Mouse (Mus musculus) cerebellum, adult 2 months (tissue): ENCODE results near the gene Tac2. TPM values are rescaled to one million over a fixed set of nuclear protein-coding genes. Genes with fewer than 3 reads are reported as not detected.

ENCODE experiments used
- DNase-seq, 2 experiments: peaks; one replicate each; pipeline ENCODE4 v3.0.0; 2021
- H3K27ac ChIP-seq: fragments of 200-500 bp; 2 replicates; pipeline ENCODE4 v1.5.1; 2012; ENCODE audit warnings: low read length, control low read depth, inconsistent platforms; ENCODE audit not compliant: insufficient read depth
- H3K27me3 ChIP-seq: fragments of 200-500 bp; 2 replicates; pipeline ENCODE4 v1.6.1; 2012; ENCODE audit warnings: inconsistent platforms, mild to moderate bottlenecking, low read length, moderate library complexity; ENCODE audit not compliant: control insufficient read depth, insufficient read depth
- H3K4me1 ChIP-seq: fragments of 200-500 bp; 2 replicates; pipeline ENCODE4 v1.6.1; 2011; ENCODE audit warnings: low read length; ENCODE audit not compliant: control insufficient read depth, insufficient read depth
- H3K4me3 ChIP-seq: fragments of 200-500 bp; replicated peaks from 2 replicates; pipeline ENCODE3; 2011; ENCODE audit warnings: mild to moderate bottlenecking, low read depth, low read length, control low read depth; ENCODE audit not compliant: insufficient read depth
- CTCF ChIP-seq: fragments of 200-500 bp; IDR thresholded peaks from 2 replicates; pipeline ENCODE4 v1.5.1; 2011; ENCODE audit warnings: low read depth, mild to moderate bottlenecking, control low read depth, low read length, moderate library complexity, borderline replicate concordance; ENCODE audit not compliant: insufficient read depth
- POLR2A ChIP-seq: fragments of 200-500 bp; IDR thresholded peaks from 2 replicates; pipeline ENCODE4 v1.6.1; 2011; ENCODE audit warnings: low read length, control low read depth, borderline replicate concordance; ENCODE audit not compliant: insufficient read depth
- WGBS: fragments of 180-500 bp; shearing (Covaris S2); methylation state at CpG from one replicate; pipeline ENCODE4 v1.1.7; 2018; 5-methylcytosine and 5-hydroxymethylcytosine counted together
- polyA plus RNA-seq: library from polyadenylated mRNA; depleted of rRNA; stranded (reverse); fragments of >200 nt; gene quantifications from 2 replicates; pipeline ENCODE4 v1.2.3, GENCODE M21; 2012

Tac2 gene
- polyA plus RNA-seq, 1 experiment: 1.5 TPM

DNA sequence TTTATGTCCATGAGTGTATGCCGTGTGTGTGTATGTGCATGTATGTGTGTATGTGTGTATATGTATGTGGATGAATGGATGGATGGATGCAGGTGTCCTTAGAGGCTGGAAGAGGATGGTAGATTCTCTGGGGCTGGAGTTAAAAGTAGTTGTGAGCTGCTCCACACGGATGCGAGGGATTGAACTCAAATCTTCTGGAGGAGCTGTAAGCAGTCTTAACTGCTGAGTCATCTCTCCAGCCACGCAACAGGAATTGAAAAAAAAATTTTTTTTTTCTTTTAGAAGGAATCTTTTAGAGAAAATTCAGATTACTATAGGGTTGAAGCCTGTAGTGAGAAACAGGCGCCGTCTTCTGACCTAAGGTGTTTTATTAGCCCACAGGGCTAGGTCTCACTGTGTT, 41.4 kb upstream of the Tac2 start:
- no peaks in the 10 kb centered on the region for H3K27me3 ChIP-seq
- TF ChIP-seq CTCF (no peak), POLR2A (no peak)
- H3K4me1 ChIP-seq: 0 out of 2 replicates have a peak, but pooled peaks cover 3% of the 10 kb centered on the region
- no peak overlapping the region for H3K4me3 ChIP-seq
- WGBS: 95% methylated on average over 6 of the region's 6 CpGs
- no peak for DNase-seq
- H3K27ac ChIP-seq: no peak overlapping the region

DNA sequence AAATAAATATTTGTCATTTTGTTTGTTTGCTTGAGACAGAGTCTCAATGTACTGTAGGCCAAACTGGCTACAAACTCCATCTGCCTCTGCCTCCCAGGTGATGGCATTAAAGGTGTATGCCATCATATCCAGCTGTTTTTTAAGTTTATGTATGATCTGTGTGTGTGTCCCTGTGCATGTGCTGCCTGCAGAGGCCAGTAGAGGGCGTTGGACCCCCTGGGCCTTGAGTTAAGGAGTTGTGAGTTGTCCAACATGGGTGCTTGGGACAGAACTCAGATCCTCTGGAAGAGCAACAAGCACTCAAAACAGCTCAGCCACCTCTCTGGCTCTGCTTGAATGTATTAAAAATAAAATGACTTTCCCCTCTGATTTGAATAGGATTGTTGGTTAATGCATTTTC, 33.2 kb upstream of the Tac2 start:
- no peak overlapping the region for H3K27ac ChIP-seq
- 0 out of 2 replicates have a peak, but pooled peaks have one; percentile 3 for TF ChIP-seq CTCF
- no peak for TF ChIP-seq POLR2A
- H3K4me3 ChIP-seq: no peak overlapping the region
- WGBS: 26% methylated on average over 1 of the region's 1 CpGs
- no peaks in the 10 kb centered on the region for H3K27me3 ChIP-seq
- DNase-seq: no peak
- no peaks in the 10 kb centered on the region for H3K4me1 ChIP-seq

- TF ChIP-seq POLR2A: no peak
- TF ChIP-seq CTCF: peak; percentile 25; the same call in 1 of the 2 replicates
- WGBS: 50% methylated on average over 2 of the region's 2 CpGs
- DNase-seq: no peak
Observed at GRCm38 (mm10) chr10:127694636-127695035, 29.6 kb upstream of the Tac2 start.

DNA sequence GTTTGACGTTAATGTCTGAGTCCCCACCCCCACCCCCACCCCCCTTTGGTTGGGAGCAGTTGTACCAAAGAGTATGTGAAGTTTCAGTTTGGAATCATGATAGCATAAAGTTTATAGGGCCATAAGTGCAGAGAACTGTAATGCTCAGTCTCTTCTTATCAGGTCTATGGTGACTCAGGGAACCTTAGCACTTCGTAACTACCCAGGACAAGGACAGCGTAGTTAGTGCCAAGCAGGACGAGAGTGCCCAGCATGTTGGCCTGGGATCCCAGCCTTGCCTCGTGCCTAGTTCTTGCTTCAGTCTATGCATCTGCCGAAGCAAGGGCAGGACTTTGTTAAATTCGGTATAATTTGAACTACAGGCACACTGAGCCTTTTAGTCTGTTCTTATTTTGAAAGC, 28.5 kb upstream of the Tac2 start:
- no peak for TF ChIP-seq CTCF
- no peak for TF ChIP-seq POLR2A
- WGBS: 85% methylated on average over 7 of the region's 7 CpGs
- no peak for DNase-seq
- H3K4me3 ChIP-seq: no peak overlapping the region
- H3K4me1 ChIP-seq: no peaks in the 10 kb centered on the region
- no peaks in the 10 kb centered on the region for H3K27me3 ChIP-seq
- H3K27ac ChIP-seq: no peak overlapping the region

More at GRCm38 (mm10) chr10:127694636-127695035, 29.6 kb upstream of the Tac2 start:
- no peak overlapping the region for H3K27ac ChIP-seq
- no peaks in the 10 kb centered on the region for H3K27me3 ChIP-seq
- H3K4me1 ChIP-seq: no peaks in the 10 kb centered on the region
- no peak overlapping the region for H3K4me3 ChIP-seq

- Histone ChIP-seq H3K27ac (no peak overlapping the region), H3K4me3 (no peak overlapping the region), H3K4me1 (no peaks in the 10 kb centered on the region), H3K27me3 (no peaks in the 10 kb centered on the region)
- TF ChIP-seq POLR2A (no peak), CTCF (no peak)
- WGBS: 58% methylated on average over 7 of the region's 7 CpGs
- DNase-seq: no peak
Observed at GRCm38 (mm10) chr10:127698966-127699365, 25.3 kb upstream of the Tac2 start.

DNA sequence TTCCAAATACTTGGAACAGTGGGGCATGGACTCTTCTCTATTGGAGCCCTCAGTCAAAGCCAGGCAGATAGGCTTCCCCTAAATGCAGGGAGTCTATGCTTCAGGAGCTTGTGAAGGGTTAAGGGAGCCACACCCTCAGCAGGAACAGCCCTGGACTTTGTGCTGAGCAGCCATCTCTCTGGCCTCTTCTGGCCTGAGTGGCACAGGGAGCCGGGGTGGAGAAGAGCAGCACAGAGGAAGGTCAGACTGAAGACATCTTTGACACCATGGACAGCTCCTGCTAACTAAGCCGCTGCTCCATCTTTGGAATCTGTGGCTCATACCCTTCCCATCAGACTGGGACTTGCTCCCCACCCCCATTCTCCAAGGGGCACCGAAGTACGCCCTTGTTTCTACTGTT, 21.0 kb upstream of the Tac2 start:
- H3K27me3 ChIP-seq: no peaks in the 10 kb centered on the region
- TF ChIP-seq CTCF: no peak
- H3K4me3 ChIP-seq: no peak overlapping the region
- H3K27ac ChIP-seq: no peak overlapping the region
- no peak for DNase-seq
- no peaks in the 10 kb centered on the region for H3K4me1 ChIP-seq
- WGBS: 47% methylated on average over 4 of the region's 4 CpGs

DNA sequence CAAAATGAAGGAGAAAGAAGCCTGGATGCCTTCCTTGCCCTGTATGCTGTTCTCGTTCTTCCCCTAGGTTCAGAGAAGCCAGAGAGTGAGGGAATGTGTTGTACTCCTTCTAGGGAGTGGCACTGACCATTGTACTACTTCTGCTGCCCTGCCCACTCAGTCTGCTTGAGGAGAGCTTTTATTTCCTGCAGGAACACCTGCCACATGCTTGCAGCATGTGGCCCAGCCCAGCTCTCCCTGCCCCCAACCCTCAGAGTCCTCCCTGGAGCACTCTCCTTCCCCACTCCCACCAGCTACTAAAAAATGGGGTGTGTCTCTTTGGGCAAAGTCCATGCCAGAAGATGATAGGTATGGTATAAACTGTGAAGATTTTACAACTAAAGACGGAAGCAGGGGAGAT, 20.0 kb upstream of the Tac2 start:
- H3K4me1 ChIP-seq: no peaks in the 10 kb centered on the region
- TF ChIP-seq POLR2A (no peak), CTCF (no peak)
- WGBS: 74% methylated on average over 2 of the region's 2 CpGs

GRCm38 (mm10) chr10:127704766-127705220, 19.5 kb upstream of the Tac2 start, which contains the start of gene Myo1a:
TSS of gene Myo1a (plus strand) at chr10:127705170.
- WGBS: 60% methylated on average over 2 of the region's 2 CpGs
- Histone ChIP-seq H3K4me3 (no peak within 1 kb of the TSS), H3K4me1 (no peaks in the 10 kb centered on the region), H3K27me3 (no peaks in the 10 kb centered on the region), H3K27ac (no peak within 1 kb of the TSS)
- TF ChIP-seq POLR2A: no peak
- TF ChIP-seq CTCF: 0 out of 2 replicates have a peak, but pooled peaks have one; percentile 8
- DNase-seq: no peak

More for the DNA sequence above, 20.0 kb upstream of the Tac2 start:
- no peak for DNase-seq
- H3K4me3 ChIP-seq: no peak overlapping the region
- H3K27ac ChIP-seq: no peak overlapping the region
- H3K27me3 ChIP-seq: no peaks in the 10 kb centered on the region

- DNase-seq: no peak
- no peaks in the 10 kb centered on the region for H3K4me1 ChIP-seq
- H3K27ac ChIP-seq: no peak overlapping the region
- H3K4me3 ChIP-seq: no peak overlapping the region
- H3K27me3 ChIP-seq: no peaks in the 10 kb centered on the region
- TF ChIP-seq POLR2A (no peak), CTCF (no peak)
- 95% methylated on average over 4 of the region's 4 CpGs for WGBS
Observed at GRCm38 (mm10) chr10:127705783-127706182, 18.5 kb upstream of the Tac2 start.
